Mouse (Mus musculus) ES-Bruce4 (cell line): ENCODE data around the gene Fam120a. TPM values are rescaled to one million over a fixed set of nuclear protein-coding genes. Genes with fewer than 3 reads are reported as not detected.

Experiments
- H3K27ac ChIP-seq: 2 replicates; pipeline ENCODE4 v1.5.1; 2012; ENCODE audit warnings: low read length, inconsistent platforms; ENCODE audit not compliant: insufficient read depth
- H3K27me3 ChIP-seq: 2 replicates; pipeline ENCODE4 v1.6.1; 2012; ENCODE audit warnings: mild to moderate bottlenecking, low read length, inconsistent platforms; ENCODE audit not compliant: control insufficient read depth, poor library complexity, insufficient read depth, severe bottlenecking
- H3K36me3 ChIP-seq: 2 replicates; pipeline ENCODE4 v1.6.1; 2012; ENCODE audit warnings: inconsistent platforms, mild to moderate bottlenecking, low read length, moderate library complexity; ENCODE audit not compliant: control insufficient read depth, poor library complexity, insufficient read depth, severe bottlenecking
- H3K4me1 ChIP-seq: one replicate; pipeline ENCODE4 v1.8.1; 2011; ENCODE audit warnings: low read length; ENCODE audit not compliant: control insufficient read depth, insufficient read depth
- H3K4me3 ChIP-seq: 2 replicates; pipeline ENCODE4 v1.5.1; 2011; ENCODE audit warnings: low read depth, mild to moderate bottlenecking, low read length
- H3K9ac ChIP-seq: 2 replicates; pipeline ENCODE4 v1.6.1; 2012; ENCODE audit warnings: low read depth, mild to moderate bottlenecking, inconsistent platforms; ENCODE audit not compliant: poor library complexity, severe bottlenecking
- H3K9me3 ChIP-seq: replicated peaks from 2 replicates; pipeline ENCODE4 v1.6.1; 2012; ENCODE audit warnings: mild to moderate bottlenecking, low read length, inconsistent platforms; ENCODE audit not compliant: control insufficient read depth, poor library complexity, insufficient read depth, severe bottlenecking
- CTCF ChIP-seq: IDR thresholded peaks from one replicate; pipeline ENCODE4 v1.8.1; 2011; ENCODE audit warnings: low read depth, low read length
- EP300 ChIP-seq: IDR thresholded peaks from 2 replicates; pipeline ENCODE4 v1.6.1; 2011; ENCODE audit warnings: low read depth, low read length; ENCODE audit not compliant: insufficient read depth
- POLR2A ChIP-seq: IDR thresholded peaks from one replicate; pipeline ENCODE4 v1.8.1; 2011; ENCODE audit warnings: low read length; ENCODE audit not compliant: insufficient read depth
- polyA plus RNA-seq: library from polyadenylated mRNA; stranded (reverse); fragments of >200 nt; gene quantifications from 2 replicates; pipeline ENCODE4 v1.2.4, GENCODE M21; 2011; ENCODE audit warnings: low read depth; ENCODE audit not compliant: missing spikeins, insufficient read depth, insufficient read length

Gene Fam120a
- polyA plus RNA-seq, 1 experiment: 96.4 TPM

- Histone ChIP-seq H3K27me3 (no peaks in the 10 kb centered on the region), H3K4me1 (peaks cover 7% of the 10 kb centered on the region), H3K9me3 (no peaks in the 10 kb centered on the region), H3K36me3 (no peaks in the 10 kb centered on the region), H3K9ac (no peak overlapping the region), H3K4me3 (no peak overlapping the region), H3K27ac (no peak overlapping the region)
- TF ChIP-seq EP300 (no peak), POLR2A (no peak), CTCF (no peak)
Measured at GRCm38 (mm10) chr13:48853475-48853874, 114.3 kb downstream of the Fam120a start.

GRCm38 (mm10) chr13:48852859-48853258 is 115.0 kb downstream of the Fam120a start:
- Histone ChIP-seq H3K36me3 (no peaks in the 10 kb centered on the region), H3K4me1 (peaks cover 2% of the 10 kb centered on the region), H3K9me3 (no peaks in the 10 kb centered on the region), H3K27me3 (no peaks in the 10 kb centered on the region), H3K9ac (no peak overlapping the region), H3K27ac (no peak overlapping the region), H3K4me3 (no peak overlapping the region)
- TF ChIP-seq CTCF (no peak), EP300 (no peak), POLR2A (no peak)

DNA sequence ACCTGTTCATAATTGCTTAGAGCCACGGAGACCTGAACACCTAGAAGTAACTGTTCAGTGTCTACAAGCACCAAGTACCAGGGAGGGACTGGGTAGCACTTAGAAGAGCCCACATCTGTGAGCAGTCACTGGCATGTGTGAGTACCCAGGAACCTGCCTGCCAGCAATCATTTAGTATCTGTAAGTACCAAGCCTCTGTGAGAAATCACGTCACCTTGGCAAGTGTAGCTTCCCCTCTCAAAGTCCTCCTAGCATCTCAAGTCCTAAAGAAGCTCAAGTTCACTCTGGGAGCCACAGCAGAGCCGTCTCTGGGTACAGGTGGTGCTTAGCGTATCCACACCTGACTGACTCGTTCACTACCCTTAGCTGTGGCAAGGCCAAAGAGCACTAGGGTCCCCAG is 116.1 kb downstream of the Fam120a start:
- TF ChIP-seq POLR2A: no peak
- no peak for TF ChIP-seq CTCF
- no peak for TF ChIP-seq EP300
- Histone ChIP-seq H3K27ac (no peak overlapping the region), H3K4me1 (peaks cover 2% of the 10 kb centered on the region), H3K27me3 (no peaks in the 10 kb centered on the region), H3K9me3 (no peaks in the 10 kb centered on the region), H3K36me3 (no peaks in the 10 kb centered on the region), H3K4me3 (no peak overlapping the region), H3K9ac (no peak overlapping the region)

GRCm38 (mm10) chr13:48850771-48851170 is 117.0 kb downstream of the Fam120a start:
- Histone ChIP-seq H3K4me1 (peaks cover under 1% of the 10 kb centered on the region), H3K4me3 (no peak overlapping the region), H3K36me3 (no peaks in the 10 kb centered on the region)

DNA sequence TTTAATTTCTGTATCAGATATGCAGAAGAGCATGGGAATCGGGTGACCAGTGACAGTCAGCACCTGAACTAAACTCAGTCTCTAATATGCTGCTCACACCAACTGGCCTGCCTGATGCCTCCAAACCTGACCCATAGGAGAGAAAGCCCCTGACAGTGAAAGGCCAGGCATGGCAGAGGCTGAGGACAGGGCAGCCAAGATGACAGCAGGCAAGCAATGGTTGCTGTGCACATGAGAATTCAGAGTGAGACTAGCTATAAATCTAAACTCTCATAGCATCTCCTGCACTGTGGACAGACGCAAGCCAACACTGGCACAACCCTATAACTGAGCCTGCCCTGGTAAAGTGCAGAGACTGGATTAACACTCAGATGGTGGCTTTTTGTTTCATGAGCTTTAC is 117.5 kb downstream of the Fam120a start:
- Histone ChIP-seq H3K36me3 (no peaks in the 10 kb centered on the region), H3K27me3 (no peaks in the 10 kb centered on the region), H3K9ac (no peak overlapping the region), H3K9me3 (no peaks in the 10 kb centered on the region), H3K4me1 (no peaks in the 10 kb centered on the region), H3K27ac (no peak overlapping the region), H3K4me3 (no peak overlapping the region)
- TF ChIP-seq CTCF (no peak), POLR2A (no peak), EP300 (no peak)

More at GRCm38 (mm10) chr13:48850771-48851170, 117.0 kb downstream of the Fam120a start:
- no peak overlapping the region for H3K9ac ChIP-seq
- no peaks in the 10 kb centered on the region for H3K27me3 ChIP-seq
- H3K27ac ChIP-seq: no peak overlapping the region
- TF ChIP-seq EP300 (no peak), POLR2A (no peak)
- H3K9me3 ChIP-seq: no peaks in the 10 kb centered on the region

DNA sequence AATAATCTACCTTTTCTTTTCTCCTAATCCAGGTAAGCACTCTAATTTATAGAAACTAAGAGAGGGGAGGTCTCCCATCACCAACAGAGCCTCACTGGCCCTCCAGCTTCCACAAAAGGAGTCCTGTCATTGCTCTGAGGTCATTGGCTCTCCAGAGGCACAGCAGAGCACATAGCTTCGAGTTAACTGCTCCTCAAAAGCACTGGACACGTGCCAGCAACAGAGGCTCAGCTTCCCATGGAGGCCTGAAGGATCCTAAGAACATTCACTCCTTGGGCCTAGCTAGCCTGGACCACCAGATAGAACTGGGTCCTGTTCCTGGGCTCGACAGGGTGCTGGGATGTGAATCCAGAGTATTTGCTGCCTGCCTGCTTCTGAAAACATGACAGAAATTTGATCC is 118.7 kb downstream of the Fam120a start:
- Histone ChIP-seq H3K9me3 (no peaks in the 10 kb centered on the region), H3K27ac (no peak overlapping the region), H3K9ac (0 out of 2 replicates have a peak overlapping the region, but pooled peaks have one; percentile 33), H3K36me3 (no peaks in the 10 kb centered on the region), H3K4me3 (no peak overlapping the region), H3K4me1 (no peaks in the 10 kb centered on the region), H3K27me3 (no peaks in the 10 kb centered on the region)
- TF ChIP-seq CTCF: no peak
- TF ChIP-seq EP300: no peak
- TF ChIP-seq POLR2A: no peak

DNA sequence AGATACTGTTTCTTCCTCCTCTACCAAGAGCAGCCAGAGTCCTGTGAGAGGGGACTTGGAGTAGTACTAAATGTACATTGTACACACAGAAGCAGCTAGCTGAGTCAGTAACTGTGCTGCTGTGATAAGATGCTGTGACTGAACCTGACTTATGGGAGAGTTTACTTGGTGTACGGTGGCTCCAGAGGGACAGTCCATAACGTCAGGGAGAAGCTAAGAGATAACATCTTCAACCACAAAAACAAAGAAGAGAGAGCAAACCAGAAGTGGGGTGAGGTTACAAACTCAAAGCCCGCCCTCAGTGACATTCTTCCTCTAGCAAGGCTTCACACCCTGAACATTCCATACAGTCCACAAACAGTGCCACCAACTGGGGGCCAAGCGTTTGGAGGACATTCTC is 122.5 kb downstream of the Fam120a start:
- H3K4me3 ChIP-seq: no peak overlapping the region
- H3K27me3 ChIP-seq: no peaks in the 10 kb centered on the region
- TF ChIP-seq EP300: no peak
- no peak for TF ChIP-seq POLR2A
- no peak for TF ChIP-seq CTCF
- H3K9me3 ChIP-seq: no peaks in the 10 kb centered on the region
- H3K27ac ChIP-seq: no peak overlapping the region
- H3K9ac ChIP-seq: no peak overlapping the region
- no peaks in the 10 kb centered on the region for H3K4me1 ChIP-seq
- H3K36me3 ChIP-seq: no peaks in the 10 kb centered on the region
